30 mouse cellular contexts compared by ENCODE assay signal in the genomic region with DNA sequence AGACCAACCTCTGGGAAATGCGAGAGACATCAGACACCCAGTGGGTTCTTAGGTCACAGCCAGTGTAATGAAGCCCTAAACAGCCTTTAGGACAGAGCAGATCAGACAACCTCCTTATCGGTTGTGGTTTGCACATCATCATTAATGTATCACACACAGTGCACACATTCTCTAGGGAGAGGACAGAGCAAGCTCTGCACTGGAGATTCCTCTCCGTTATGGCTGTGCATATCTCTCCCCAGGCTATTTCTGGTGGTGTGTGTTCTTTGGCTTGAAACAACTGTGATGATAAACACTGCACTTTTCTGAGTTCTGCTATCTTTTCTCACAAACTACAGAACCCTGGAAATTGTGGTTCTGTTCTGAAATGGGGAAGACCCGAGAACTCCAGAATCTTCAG.
DNase-seq lines count a peak whose midpoint lies in the region; ATAC-seq and TF ChIP-seq lines count a peak whose summit lies in the region.
"Had no signal": no experiment of that assay in that cellular context is flagged by ENCODE, and none has a peak within 500 bp of the region (broad histone marks: within the 10 kb centered on the region; RNA-seq: fewer than 3 reads in every experiment).

No protein-coding gene starts in this region.

- no peaks in the 10 kb centered on the region for H3K36me3 ChIP-seq in heart, embryonic 12.5 days
- no peaks in the 10 kb centered on the region for H3K36me3 ChIP-seq in heart, postnatal 0 days (replicated peaks; ENCODE audit: control insufficient read depth, insufficient read depth, low read length)
- H3K36me3 ChIP-seq in liver, embryonic 12.5 days = no peaks in the 10 kb centered on the region
- H3K36me3 ChIP-seq in liver, postnatal 0 days (replicated peaks; ENCODE audit: insufficient read depth, low read length) = no peaks in the 10 kb centered on the region
- H3K36me3 ChIP-seq: hindbrain, embryonic 10.5 days; hindbrain, embryonic 15.5 days; kidney, embryonic 15.5 days; limb, embryonic 12.5 days; midbrain, embryonic 10.5 days; neural tube, embryonic 12.5 days had no signal

- H3K9ac ChIP-seq in heart, embryonic 12.5 days = no peak overlapping the region
- no peak overlapping the region for H3K9ac ChIP-seq in heart, postnatal 0 days (replicated peaks; ENCODE audit: low read depth, low read length)
- H3K9ac ChIP-seq in liver, embryonic 12.5 days = no peak overlapping the region
- no peak overlapping the region for H3K9ac ChIP-seq in liver, postnatal 0 days (replicated peaks)
- H3K9ac ChIP-seq: hindbrain, embryonic 15.5 days; kidney, embryonic 15.5 days; limb, embryonic 12.5 days; neural tube, embryonic 12.5 days had no signal

- TF ChIP-seq CTCF in heart, postnatal 0 days (IDR thresholded peaks at IDR 0.05; ENCODE audit: low read depth) = no peak
- no peak for TF ChIP-seq CTCF in liver, postnatal 0 days (IDR thresholded peaks at IDR 0.05; ENCODE audit: low read depth)

- peak overlapping the region; percentile 12; the same call in 1 of the 2 replicates for H3K27ac ChIP-seq in heart, embryonic 12.5 days (ENCODE audit: poor library complexity, severe bottlenecking)
- peak overlapping the region; percentile 13 for H3K27ac ChIP-seq in heart, postnatal 0 days (ENCODE audit: low read depth)
- H3K27ac ChIP-seq in liver, embryonic 12.5 days = no peak overlapping the region
- H3K27ac ChIP-seq in liver, postnatal 0 days (ENCODE audit: low read depth) = 0 out of 2 replicates have a peak overlapping the region, but pooled peaks have one; percentile 16
- H3K27ac ChIP-seq: hindbrain, embryonic 10.5 days; hindbrain, embryonic 15.5 days; kidney, embryonic 15.5 days; limb, embryonic 12.5 days; macrophage; midbrain, embryonic 10.5 days; neural tube, embryonic 12.5 days; stomach, postnatal 0 days had no signal

- H3K4me1 ChIP-seq in heart, embryonic 12.5 days (replicated peaks) = peaks cover 48% of the 10 kb centered on the region
- peaks cover 39% of the 10 kb centered on the region; the same call in 1 of the 2 replicates for H3K4me1 ChIP-seq in heart, postnatal 0 days (ENCODE audit: control insufficient read depth, insufficient read depth)
- H3K4me1 ChIP-seq in liver, embryonic 12.5 days = peaks cover 37% of the 10 kb centered on the region
- H3K4me1 ChIP-seq in liver, postnatal 0 days (ENCODE audit: insufficient read depth) = peaks cover 10% of the 10 kb centered on the region; the same call in 1 of the 2 replicates
- H3K4me1 ChIP-seq: limb, embryonic 12.5 days had no signal

- TF ChIP-seq EP300 in heart, postnatal 0 days (IDR thresholded peaks at IDR 0.05; ENCODE audit: low read depth) = no peak
- TF ChIP-seq EP300 in liver, postnatal 0 days (IDR thresholded peaks at IDR 0.05; ENCODE audit: low read depth) = peak; percentile 71

- H3K27me3 ChIP-seq in heart, embryonic 12.5 days (replicated peaks) = no peaks in the 10 kb centered on the region
- no peaks in the 10 kb centered on the region for H3K27me3 ChIP-seq in heart, postnatal 0 days (ENCODE audit: control insufficient read depth, insufficient read depth, low read length)
- no peaks in the 10 kb centered on the region for H3K27me3 ChIP-seq in liver, embryonic 12.5 days (replicated peaks)
- H3K27me3 ChIP-seq in liver, postnatal 0 days (ENCODE audit: insufficient read depth, low read length) = no peaks in the 10 kb centered on the region
- H3K27me3 ChIP-seq: hindbrain, embryonic 15.5 days; kidney, embryonic 15.5 days; limb, embryonic 12.5 days; neural tube, embryonic 12.5 days had no signal

- no peak for DNase-seq in heart, adult 9 months (ENCODE audit: low spot score in 2 of 2)
- no peak for DNase-seq in heart, postnatal 0 days (ENCODE audit: low spot score)
- DNase-seq in heart, postnatal 25 days (ENCODE audit: low spot score) = no peak
- DNase-seq in liver, postnatal 0 days = no peak
- no peak for DNase-seq in thymus, postnatal 0 days (ENCODE audit: low spot score)
- DNase-seq in thymus, postnatal 25 days = no peak
- DNase-seq: adrenal gland, postnatal 25 days; cerebellum, adult 18-20 months; cerebellum, postnatal 10 days; gastrocnemius, postnatal 25 days; kidney, adult 18-20 months; kidney, postnatal 25 days; lung, adult 2 months; lung, postnatal 10 days; right cerebral cortex, postnatal 4 days; thymus, adult 18-20 months; thymus, postnatal 4 days had no signal

- intact Hi-C loops in heart, postnatal 25 days (cut with DNase I) = no loop called here

- no peaks in the 10 kb centered on the region for H3K9me3 ChIP-seq in heart, embryonic 12.5 days (replicated peaks)
- no peaks in the 10 kb centered on the region for H3K9me3 ChIP-seq in heart, postnatal 0 days (replicated peaks; ENCODE audit: control insufficient read depth, low read length)
- H3K9me3 ChIP-seq in liver, embryonic 12.5 days (replicated peaks) = no peaks in the 10 kb centered on the region
- no peaks in the 10 kb centered on the region for H3K9me3 ChIP-seq in liver, postnatal 0 days (ENCODE audit: low read length)
- H3K9me3 ChIP-seq: hindbrain, embryonic 10.5 days; hindbrain, embryonic 15.5 days; kidney, embryonic 15.5 days; limb, embryonic 12.5 days; midbrain, embryonic 10.5 days; neural tube, embryonic 12.5 days had no signal

- no peak overlapping the region for H3K4me3 ChIP-seq in heart, embryonic 12.5 days
- no peak overlapping the region for H3K4me3 ChIP-seq in heart, postnatal 0 days (ENCODE audit: low read depth, low read length)
- no peak overlapping the region for H3K4me3 ChIP-seq in liver, embryonic 12.5 days
- no peak overlapping the region for H3K4me3 ChIP-seq in liver, postnatal 0 days (ENCODE audit: low read depth, low read length)
- H3K4me3 ChIP-seq: erythroblast, embryonic 14.5 days; hindbrain, embryonic 10.5 days; hindbrain, embryonic 15.5 days; kidney, embryonic 15.5 days; limb, embryonic 12.5 days; midbrain, embryonic 10.5 days; myocyte; neural tube, embryonic 12.5 days had no signal

- no peak for ATAC-seq in heart, embryonic 12.5 days (ENCODE audit: insufficient number of reproducible peaks, low FRiP score)
- ATAC-seq in heart, postnatal 0 days (ENCODE audit: insufficient read depth, low read depth) = peak; percentile 36; the same call in 1 of the 2 replicates
- peak; percentile 65 for ATAC-seq in liver, embryonic 12.5 days
- peak; percentile 33 for ATAC-seq in liver, postnatal 0 days
- ATAC-seq: inflammation-experienced regulatory T-cells, adult 6 months had no signal

- 22% methylated on average over 4 of the region's 4 CpGs for WGBS in heart, embryonic 12.5 days
- 23% methylated on average over 4 of the region's 4 CpGs for whole genome bisulfite sequencing in heart, postnatal 0 days
- WGBS in liver, embryonic 12.5 days (ENCODE audit: insufficient replicate concordance) = 30% methylated on average over 4 of the region's 4 CpGs
- 47% methylated on average over 4 of the region's 4 CpGs for WGBS in liver, postnatal 0 days (ENCODE audit: insufficient replicate concordance)

- H3K4me2 ChIP-seq in heart, embryonic 12.5 days = no peak overlapping the region
- no peak overlapping the region for H3K4me2 ChIP-seq in heart, postnatal 0 days (ENCODE audit: low read depth, low read length)
- no peak overlapping the region for H3K4me2 ChIP-seq in liver, embryonic 12.5 days
- H3K4me2 ChIP-seq in liver, postnatal 0 days (ENCODE audit: low read depth, low read length) = no peak overlapping the region
- H3K4me2 ChIP-seq: hindbrain, embryonic 15.5 days; kidney, embryonic 15.5 days; limb, embryonic 12.5 days; neural tube, embryonic 12.5 days had no signal
